Mouse (Mus musculus): ENCODE results near the gene Vmn2r35.
"Not testable (repeated sequence)": the region's sequence is repeated elsewhere in the genome, so short reads cannot be mapped to it uniquely, and the experiment has no call there.

Gene Vmn2r35

GRCm38 (mm10) chr7:7819767-7820166 lies at the start of gene Vmn2r35:
Vmn2r35 (minus strand) TSS chr7:7819867.
- not testable (repeated sequence) for DNase-seq

- DNase-seq: not testable (repeated sequence)
Observed at GRCm38 (mm10) chr7:7794196-7794595, 25.5 kb downstream of the Vmn2r35 start.
